Mouse (Mus musculus): ENCODE results near the gene Wdr92. TPM values are rescaled to one million over a fixed set of nuclear protein-coding genes. Genes with fewer than 3 reads are reported as not detected.

The Wdr92 gene
- total RNA-seq (2014; rRNA removed), result 9.3 and 11.5 TPM in 2 replicates
- polyA plus RNA-seq (2012; rRNA removed), result 4.9 and 5.5 TPM in 2 replicates

GRCm38 (mm10) chr11:17181807-17182206 is at the start of gene Wdr92:
Gene Wdr92, plus strand, starts transcription at chr11:17182107.
- 74% methylated on average over 3 of the region's 3 CpGs for WGBS
- no peaks in the 10 kb centered on the region for H3K27me3 ChIP-seq (ENCODE audit: control insufficient read depth, insufficient read depth, low read length)
- no peaks in the 10 kb centered on the region; the same call in 1 of the 2 replicates for H3K36me3 ChIP-seq (ENCODE audit: control insufficient read depth, insufficient read depth, low read length)
- no peak for DNase-seq (ENCODE audit: extremely low read depth, low read depth, low spot score)
- no peak within 1 kb of the TSS for H3K27ac ChIP-seq (replicated peaks; ENCODE audit: insufficient read depth, low read depth, low read length)
- no peak within 1 kb of the TSS for H3K9ac ChIP-seq (ENCODE audit: low read depth, low read length)
- no peak within 1 kb of the TSS for H3K4me3 ChIP-seq (ENCODE audit: insufficient read depth, low read depth, low read length)
- TF ChIP-seq POLR2A (IDR thresholded peaks at IDR 0.05; ENCODE audit: extremely low read depth, insufficient read depth, low read length) (no peak), CTCF (IDR thresholded peaks at IDR 0.05; ENCODE audit: low read depth, low read length) (no peak)
- H3K79me2 ChIP-seq (ENCODE audit: control insufficient read depth, insufficient read depth, low read length), result peaks cover 21% of the 10 kb centered on the region
- no peaks in the 10 kb centered on the region; the same call in 1 of the 2 replicates for H3K4me1 ChIP-seq (ENCODE audit: control insufficient read depth, insufficient read depth, low read length)

GRCm38 (mm10) chr11:17135638-17136037 is 46.3 kb upstream of the Wdr92 start:
- DNase-seq (ENCODE audit: extremely low read depth, low read depth, low spot score), result no peak
- Histone ChIP-seq H3K79me2 (ENCODE audit: control insufficient read depth, insufficient read depth, low read length) (no peaks in the 10 kb centered on the region), H3K27ac (replicated peaks; ENCODE audit: insufficient read depth, low read depth, low read length) (no peak overlapping the region), H3K27me3 (ENCODE audit: control insufficient read depth, insufficient read depth, low read length) (no peaks in the 10 kb centered on the region), H3K36me3 (ENCODE audit: control insufficient read depth, insufficient read depth, low read length) (no peaks in the 10 kb centered on the region), H3K4me1 (ENCODE audit: control insufficient read depth, insufficient read depth, low read length) (no peaks in the 10 kb centered on the region), H3K4me3 (ENCODE audit: insufficient read depth, low read depth, low read length) (no peak overlapping the region), H3K9ac (ENCODE audit: low read depth, low read length) (no peak overlapping the region)
- no peak for TF ChIP-seq CTCF (IDR thresholded peaks at IDR 0.05; ENCODE audit: low read depth, low read length)
- TF ChIP-seq POLR2A (IDR thresholded peaks at IDR 0.05; ENCODE audit: extremely low read depth, insufficient read depth, low read length), result no peak
- WGBS, result 48% methylated on average over 6 of the region's 6 CpGs

GRCm38 (mm10) chr11:17138306-17139033 is 43.4 kb upstream of the Wdr92 start:
- Histone ChIP-seq H3K36me3 (ENCODE audit: control insufficient read depth, insufficient read depth, low read length) (no peaks in the 10 kb centered on the region), H3K27me3 (ENCODE audit: control insufficient read depth, insufficient read depth, low read length) (no peaks in the 10 kb centered on the region), H3K79me2 (ENCODE audit: control insufficient read depth, insufficient read depth, low read length) (no peaks in the 10 kb centered on the region), H3K9ac (ENCODE audit: low read depth, low read length) (no peak overlapping the region), H3K4me3 (ENCODE audit: insufficient read depth, low read depth, low read length) (no peak overlapping the region), H3K4me1 (ENCODE audit: control insufficient read depth, insufficient read depth, low read length) (no peaks in the 10 kb centered on the region), H3K27ac (replicated peaks; ENCODE audit: insufficient read depth, low read depth, low read length) (no peak overlapping the region)
- no peak for DNase-seq (ENCODE audit: extremely low read depth, low read depth, low spot score)
- WGBS, result 58% methylated on average over 6 of the region's 6 CpGs
- TF ChIP-seq POLR2A (IDR thresholded peaks at IDR 0.05; ENCODE audit: extremely low read depth, insufficient read depth, low read length) (no peak), CTCF (IDR thresholded peaks at IDR 0.05; ENCODE audit: low read depth, low read length) (no peak)

GRCm38 (mm10) chr11:17158858-17159737 is 22.8 kb upstream of the Wdr92 start, which contains the start of gene Ppp3r1:
Gene Ppp3r1, plus strand, starts transcription at chr11:17159263.
- DNase-seq (ENCODE audit: extremely low read depth, low read depth, low spot score), result peak; percentile 88
- H3K27ac ChIP-seq (replicated peaks; ENCODE audit: insufficient read depth, low read depth, low read length), result peak within 1 kb of the TSS; percentile 87
- no peaks in the 10 kb centered on the region for H3K27me3 ChIP-seq (ENCODE audit: control insufficient read depth, insufficient read depth, low read length)
- peak within 1 kb of the TSS; percentile 92 for H3K4me3 ChIP-seq (ENCODE audit: insufficient read depth, low read depth, low read length)
- peaks cover 15% of the 10 kb centered on the region for H3K4me1 ChIP-seq (ENCODE audit: control insufficient read depth, insufficient read depth, low read length)
- H3K79me2 ChIP-seq (ENCODE audit: control insufficient read depth, insufficient read depth, low read length), result peaks cover 20% of the 10 kb centered on the region
- H3K9ac ChIP-seq (ENCODE audit: low read depth, low read length), result peak within 1 kb of the TSS; percentile 87
- TF ChIP-seq POLR2A (IDR thresholded peaks at IDR 0.05; ENCODE audit: extremely low read depth, insufficient read depth, low read length) (peak; percentile 84), CTCF (IDR thresholded peaks at IDR 0.05; ENCODE audit: low read depth, low read length) (no peak)
- H3K36me3 ChIP-seq (ENCODE audit: control insufficient read depth, insufficient read depth, low read length), result no peaks in the 10 kb centered on the region
- WGBS, result under 1% methylated on average over 84 of the region's 89 CpGs

- peak; percentile 38 for DNase-seq (ENCODE audit: extremely low read depth, low read depth, low spot score)
- no peaks in the 10 kb centered on the region for H3K27me3 ChIP-seq (ENCODE audit: control insufficient read depth, insufficient read depth, low read length)
- peak overlapping the region; percentile 87 for H3K9ac ChIP-seq (ENCODE audit: low read depth, low read length)
- TF ChIP-seq CTCF (IDR thresholded peaks at IDR 0.05; ENCODE audit: low read depth, low read length) (no peak), POLR2A (IDR thresholded peaks at IDR 0.05; ENCODE audit: extremely low read depth, insufficient read depth, low read length) (no peak)
- 2% methylated on average over 46 of the region's 46 CpGs for WGBS
- peaks cover 17% of the 10 kb centered on the region for H3K4me1 ChIP-seq (ENCODE audit: control insufficient read depth, insufficient read depth, low read length)
- peak overlapping the region; percentile 87 for H3K27ac ChIP-seq (replicated peaks; ENCODE audit: insufficient read depth, low read depth, low read length)
- H3K36me3 ChIP-seq (ENCODE audit: control insufficient read depth, insufficient read depth, low read length), result no peaks in the 10 kb centered on the region
- peaks cover 23% of the 10 kb centered on the region for H3K79me2 ChIP-seq (ENCODE audit: control insufficient read depth, insufficient read depth, low read length)
- peak overlapping the region; percentile 92 for H3K4me3 ChIP-seq (ENCODE audit: insufficient read depth, low read depth, low read length)
Observed at GRCm38 (mm10) chr11:17159738-17160241, 22.1 kb upstream of the Wdr92 start.

Measured in liver, adult 2 months (tissue).